Mouse (Mus musculus): ENCODE measurements around the gene AC134908.4. TPM values are rescaled to one million over a fixed set of nuclear protein-coding genes. Genes with fewer than 3 reads are reported as not detected.

Gene AC134908.4
- polyA plus RNA-seq, 1 experiment from 2014 or later = not detected

DNA sequence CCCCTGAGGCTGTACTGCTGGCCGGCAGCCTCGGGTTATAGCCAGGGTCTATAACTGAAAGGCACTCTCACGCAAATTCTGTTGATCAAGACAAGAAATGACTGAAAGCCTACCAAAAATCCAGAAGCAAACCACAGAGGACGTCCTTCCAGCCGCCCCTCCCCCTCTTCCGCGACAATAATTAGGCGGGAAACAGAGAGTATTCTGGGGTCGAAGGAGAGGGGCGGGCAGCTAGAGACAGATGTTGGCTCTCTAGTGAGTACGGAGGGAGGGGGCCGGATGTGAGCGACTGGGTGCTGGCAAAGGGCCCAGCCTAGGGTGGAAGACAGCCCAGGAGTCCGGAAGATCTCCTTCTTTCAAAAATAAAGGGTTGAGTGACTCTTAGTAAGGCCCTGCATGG lies 2.8 kb downstream of the AC134908.4 start, which contains the start of gene Fam173a:
TSS of gene Fam173a (minus strand) at position 287 of the 400 bp plus-strand sequence.
- TF ChIP-seq EP300 (IDR thresholded peaks at IDR 0.05; ENCODE audit: low read depth) (no peak), CTCF (IDR thresholded peaks at IDR 0.05; ENCODE audit: low read depth) (no peak)
- 3% methylated on average over 14 of the region's 14 CpGs for WGBS (ENCODE audit: insufficient replicate concordance)
- DNase-seq (peak; percentile 83), ATAC-seq (peak; percentile 75)
- H3K4me2 ChIP-seq (ENCODE audit: low read depth, low read length) = peak within 1 kb of the TSS; percentile 98
- H3K4me1 ChIP-seq (ENCODE audit: insufficient read depth) = peaks cover 27% of the 10 kb centered on the region
- H3K27me3 ChIP-seq (ENCODE audit: insufficient read depth, low read length) = no peaks in the 10 kb centered on the region
- no peaks in the 10 kb centered on the region for H3K9me3 ChIP-seq (ENCODE audit: low read length)
- peaks cover 4% of the 10 kb centered on the region; the same call in 1 of the 2 replicates for H3K36me3 ChIP-seq (replicated peaks; ENCODE audit: insufficient read depth, low read length)
- peak within 1 kb of the TSS; percentile 77 for H3K9ac ChIP-seq (replicated peaks)
- peak within 1 kb of the TSS; percentile 88 for H3K27ac ChIP-seq (ENCODE audit: low read depth)
- peak within 1 kb of the TSS; percentile 79 for H3K4me3 ChIP-seq (ENCODE audit: low read depth, low read length)

DNA sequence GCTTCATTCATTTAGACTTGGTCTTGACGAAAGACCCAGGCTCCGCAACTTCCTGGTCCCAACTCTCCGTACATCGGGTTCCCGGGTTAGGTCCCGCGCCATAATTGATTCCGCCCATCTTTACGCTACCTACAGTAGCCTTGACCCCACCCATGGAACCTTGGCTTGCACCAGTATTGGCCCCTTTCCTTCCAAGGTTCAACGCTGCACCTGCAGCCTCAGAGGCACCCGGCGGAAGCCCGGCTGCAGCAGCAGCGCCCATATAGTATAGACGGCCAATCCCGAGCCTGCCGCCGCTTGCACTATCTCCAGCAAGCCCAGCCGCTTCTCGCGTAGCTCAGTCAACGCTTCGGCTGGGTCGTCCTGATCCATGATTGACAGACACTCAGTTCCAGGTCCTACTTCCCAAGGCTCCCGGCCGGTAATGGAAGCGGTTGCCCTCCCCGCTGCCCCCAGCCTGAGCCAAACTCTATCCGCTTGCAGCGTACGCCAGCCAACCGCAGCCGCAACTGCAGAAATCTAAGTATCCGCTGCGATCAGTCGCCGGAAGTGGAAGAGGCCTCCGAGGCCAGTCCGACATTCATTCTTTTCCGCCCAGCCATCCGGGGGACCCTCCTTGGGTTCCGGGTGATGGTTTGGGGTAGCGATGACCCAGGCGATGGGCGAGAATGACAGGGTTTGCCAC lies 3.5 kb downstream of the AC134908.4 start:
- peak overlapping the region; percentile 79 for H3K4me3 ChIP-seq (ENCODE audit: low read depth, low read length)
- ATAC-seq = peak; percentile 85
- no peaks in the 10 kb centered on the region for H3K9me3 ChIP-seq (ENCODE audit: low read length)
- peak overlapping the region; percentile 88 for H3K27ac ChIP-seq (ENCODE audit: low read depth)
- H3K36me3 ChIP-seq (replicated peaks; ENCODE audit: insufficient read depth, low read length) = peaks cover 4% of the 10 kb centered on the region; the same call in 1 of the 2 replicates
- WGBS (ENCODE audit: insufficient replicate concordance) = 0% methylated on average over 45 of the region's 45 CpGs
- peaks cover 24% of the 10 kb centered on the region for H3K4me1 ChIP-seq (ENCODE audit: insufficient read depth)
- DNase-seq = peak; percentile 88
- no peaks in the 10 kb centered on the region for H3K27me3 ChIP-seq (ENCODE audit: insufficient read depth, low read length)
- TF ChIP-seq EP300 (IDR thresholded peaks at IDR 0.05; ENCODE audit: low read depth) = 0 out of 2 replicates have a peak, but pooled peaks have one; percentile 12
- TF ChIP-seq CTCF (IDR thresholded peaks at IDR 0.05; ENCODE audit: low read depth) = no peak
- peak overlapping the region; percentile 98 for H3K4me2 ChIP-seq (ENCODE audit: low read depth, low read length)
- peak overlapping the region; percentile 77 for H3K9ac ChIP-seq (replicated peaks)

DNA sequence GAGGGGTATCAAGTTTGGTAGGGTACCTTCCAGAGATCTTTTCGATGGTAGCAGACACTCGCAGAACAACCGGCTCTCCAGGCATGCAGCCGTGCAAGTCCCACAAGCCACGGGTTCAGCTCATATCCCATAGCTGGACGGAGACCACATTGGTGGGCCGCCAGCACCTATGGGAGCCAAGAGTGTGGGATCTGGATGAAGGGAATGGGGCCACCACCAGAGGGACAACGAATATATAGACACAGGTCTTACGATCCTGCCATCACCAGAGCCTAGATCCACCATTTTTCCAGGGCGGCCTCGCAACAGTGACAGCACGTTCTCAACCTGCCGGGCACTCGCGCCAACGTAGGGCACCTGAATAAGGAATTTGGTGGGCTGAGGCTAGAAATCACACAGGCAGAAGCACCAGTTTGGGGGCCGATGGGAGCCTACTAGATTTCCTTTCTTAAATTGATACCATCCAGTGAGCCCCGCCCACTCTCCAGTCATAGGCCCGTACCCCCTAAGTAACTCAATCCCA lies 4.1 kb downstream of the AC134908.4 start:
- ATAC-seq (no peak), DNase-seq (no peak)
- Histone ChIP-seq H3K9ac (replicated peaks) (peak overlapping the region; percentile 77), H3K27ac (ENCODE audit: low read depth) (peak overlapping the region; percentile 88), H3K9me3 (ENCODE audit: low read length) (no peaks in the 10 kb centered on the region), H3K4me1 (ENCODE audit: insufficient read depth) (peaks cover 22% of the 10 kb centered on the region), H3K36me3 (replicated peaks; ENCODE audit: insufficient read depth, low read length) (peaks cover 4% of the 10 kb centered on the region; the same call in 1 of the 2 replicates), H3K27me3 (ENCODE audit: insufficient read depth, low read length) (no peaks in the 10 kb centered on the region), H3K4me2 (ENCODE audit: low read depth, low read length) (peak overlapping the region; percentile 98), H3K4me3 (ENCODE audit: low read depth, low read length) (peak overlapping the region; percentile 79)
- 31% methylated on average over 19 of the region's 19 CpGs for WGBS (ENCODE audit: insufficient replicate concordance)
- TF ChIP-seq EP300 (IDR thresholded peaks at IDR 0.05; ENCODE audit: low read depth) (no peak), CTCF (IDR thresholded peaks at IDR 0.05; ENCODE audit: low read depth) (peak; percentile 9; the same call in 1 of the 2 replicates)

GRCm38 (mm10) chr17:25786781-25787504 lies 8.5 kb downstream of the AC134908.4 start:
- WGBS (ENCODE audit: insufficient replicate concordance) = 86% methylated on average over 9 of the region's 9 CpGs

GRCm38 (mm10) chr17:25786280-25786679 lies 9.2 kb downstream of the AC134908.4 start, which contains the start of gene Ccdc78:
Gene Ccdc78 (plus strand): TSS chr17:25786580.
- Histone ChIP-seq H3K27me3 (ENCODE audit: insufficient read depth, low read length) (no peaks in the 10 kb centered on the region), H3K4me1 (ENCODE audit: insufficient read depth) (peaks cover 14% of the 10 kb centered on the region), H3K4me3 (ENCODE audit: low read depth, low read length) (peak within 1 kb of the TSS; percentile 65), H3K9ac (replicated peaks) (peak within 1 kb of the TSS; percentile 68), H3K9me3 (ENCODE audit: low read length) (no peaks in the 10 kb centered on the region), H3K27ac (ENCODE audit: low read depth) (peak within 1 kb of the TSS; percentile 64; the same call in 1 of the 2 replicates), H3K36me3 (replicated peaks; ENCODE audit: insufficient read depth, low read length) (peaks cover 21% of the 10 kb centered on the region), H3K4me2 (ENCODE audit: low read depth, low read length) (peak within 1 kb of the TSS; percentile 89)
- 70% methylated on average over 3 of the region's 3 CpGs for WGBS (ENCODE audit: insufficient replicate concordance)
- no peak for TF ChIP-seq EP300 (IDR thresholded peaks at IDR 0.05; ENCODE audit: low read depth)
- no peak for TF ChIP-seq CTCF (IDR thresholded peaks at IDR 0.05; ENCODE audit: low read depth)
- no peak for DNase-seq
- no peak for ATAC-seq

More at GRCm38 (mm10) chr17:25786781-25787504, 8.5 kb downstream of the AC134908.4 start:
- ATAC-seq (no peak), DNase-seq (no peak)
- no peaks in the 10 kb centered on the region for H3K27me3 ChIP-seq (ENCODE audit: insufficient read depth, low read length)
- H3K4me1 ChIP-seq (ENCODE audit: insufficient read depth) = peaks cover 18% of the 10 kb centered on the region
- TF ChIP-seq EP300 (IDR thresholded peaks at IDR 0.05; ENCODE audit: low read depth) (no peak), CTCF (IDR thresholded peaks at IDR 0.05; ENCODE audit: low read depth) (no peak)
- no peak overlapping the region for H3K9ac ChIP-seq (replicated peaks)
- no peak overlapping the region for H3K4me3 ChIP-seq (ENCODE audit: low read depth, low read length)
- no peak overlapping the region for H3K27ac ChIP-seq (ENCODE audit: low read depth)
- no peaks in the 10 kb centered on the region for H3K9me3 ChIP-seq (ENCODE audit: low read length)
- no peak overlapping the region for H3K4me2 ChIP-seq (ENCODE audit: low read depth, low read length)
- peaks cover 14% of the 10 kb centered on the region for H3K36me3 ChIP-seq (replicated peaks; ENCODE audit: insufficient read depth, low read length)

Data from liver, postnatal 0 days (tissue).